Mouse (Mus musculus) intestine, embryonic 16.5 days (tissue): ENCODE data around the gene Zdhhc18. TPM values are rescaled to one million over a fixed set of nuclear protein-coding genes. Genes with fewer than 3 reads are reported as not detected.
"Not testable (repeated sequence)": the region's sequence is repeated elsewhere in the genome, so short reads cannot be mapped to it uniquely, and the experiment has no call there.

Source experiments
- ATAC-seq: fragments of 200-750 bp; cut with Nextera tagmentation; 2 replicates; pipeline ENCODE4 v1.8.0; 2017; ENCODE audit warnings: moderate TSS enrichment, moderate library complexity
- H3K27ac ChIP-seq: fragments of 300-500 bp; sonication (generic); 2 replicates; pipeline ENCODE4 v1.5.1; 2014; ENCODE audit warnings: mild to moderate bottlenecking, low read length
- H3K27me3 ChIP-seq: fragments of 300-500 bp; sonication (generic); replicated peaks from 2 replicates; pipeline ENCODE4 v1.6.1; 2014; ENCODE audit warnings: low read length, control low read depth, mixed read lengths; ENCODE audit not compliant: control insufficient read depth, insufficient read depth
- H3K36me3 ChIP-seq: fragments of 300-500 bp; sonication (generic); 2 replicates; pipeline ENCODE4 v1.6.1; 2014; ENCODE audit warnings: low read length, control low read depth; ENCODE audit not compliant: control insufficient read depth, insufficient read depth
- H3K4me1 ChIP-seq: fragments of 300-500 bp; sonication (generic); 2 replicates; pipeline ENCODE4 v1.6.1; 2014; ENCODE audit warnings: low read length, control low read depth, mixed read lengths; ENCODE audit not compliant: control insufficient read depth, insufficient read depth
- H3K4me2 ChIP-seq: fragments of 300-500 bp; sonication (generic); 2 replicates; pipeline ENCODE4 v1.6.1; 2014; ENCODE audit warnings: low read depth, low read length, control low read depth
- H3K4me3 ChIP-seq: fragments of 300-500 bp; sonication (generic); 2 replicates; pipeline ENCODE4 v1.5.1; 2014; ENCODE audit warnings: mild to moderate bottlenecking, low read length
- H3K9ac ChIP-seq: fragments of 300-500 bp; sonication (generic); 2 replicates; pipeline ENCODE4 v1.6.1; 2014; ENCODE audit warnings: low read depth, low read length
- H3K9me3 ChIP-seq: fragments of 300-500 bp; sonication (generic); 2 replicates; pipeline ENCODE4 v1.6.1; 2016; ENCODE audit warnings: low read length, control low read depth; ENCODE audit not compliant: control insufficient read depth
- WGBS: fragments of 180-500 bp; shearing (Covaris S2); extraction: QIAGEN DNeasy Blood & Tissue Kit; methylation state at CpG from one replicate; pipeline ENCODE4 v1.1.7; 2014; 5-methylcytosine and 5-hydroxymethylcytosine counted together
- polyA plus RNA-seq: library from polyadenylated mRNA; unstranded; fragments of >200 nt; fragmentation: Nextera tagmentation; extraction: Ambion mirVana; gene quantifications from 2 replicates; pipeline ENCODE4 v1.2.1, GENCODE M21; 2015

The Zdhhc18 gene
- polyA plus RNA-seq, 1 experiment from 2014 or later, result 1.3 TPM

GRCm38 (mm10) chr4:133656997-133657396 is 7.0 kb upstream of the Zdhhc18 start:
- no peak overlapping the region for H3K27ac ChIP-seq
- no peaks in the 10 kb centered on the region for H3K36me3 ChIP-seq
- H3K4me1 ChIP-seq, result peaks cover 30% of the 10 kb centered on the region
- H3K4me2 ChIP-seq, result no peak overlapping the region
- WGBS, result 29% methylated on average over 4 of the region's 4 CpGs
- ATAC-seq, result no peak
- H3K4me3 ChIP-seq, result no peak overlapping the region
- no peaks in the 10 kb centered on the region for H3K27me3 ChIP-seq
- H3K9me3 ChIP-seq, result no peaks in the 10 kb centered on the region
- H3K9ac ChIP-seq, result no peak overlapping the region

GRCm38 (mm10) chr4:133656294-133656693 is 6.3 kb upstream of the Zdhhc18 start:
- H3K9me3 ChIP-seq, result no peaks in the 10 kb centered on the region
- no peak overlapping the region for H3K4me3 ChIP-seq
- 50% methylated on average over 4 of the region's 4 CpGs for WGBS
- no peak overlapping the region for H3K27ac ChIP-seq
- no peak overlapping the region for H3K4me2 ChIP-seq
- ATAC-seq, result no peak
- peaks cover 31% of the 10 kb centered on the region for H3K4me1 ChIP-seq
- H3K27me3 ChIP-seq, result no peaks in the 10 kb centered on the region
- no peak overlapping the region for H3K9ac ChIP-seq
- H3K36me3 ChIP-seq, result no peaks in the 10 kb centered on the region

GRCm38 (mm10) chr4:133654070-133654469 is 4.1 kb upstream of the Zdhhc18 start:
- not testable (repeated sequence) for H3K4me1 ChIP-seq, ATAC-seq, H3K9me3 ChIP-seq, H3K9ac ChIP-seq, H3K36me3 ChIP-seq, H3K27ac ChIP-seq, H3K4me3 ChIP-seq, H3K27me3 ChIP-seq, H3K4me2 ChIP-seq
- over 99% methylated on average over 5 of the region's 5 CpGs for WGBS

GRCm38 (mm10) chr4:133652746-133653145 is 2.8 kb upstream of the Zdhhc18 start:
- Histone ChIP-seq H3K4me3 (no peak overlapping the region), H3K27ac (no peak overlapping the region), H3K9me3 (no peaks in the 10 kb centered on the region), H3K27me3 (no peaks in the 10 kb centered on the region), H3K4me2 (no peak overlapping the region), H3K36me3 (no peaks in the 10 kb centered on the region), H3K9ac (no peak overlapping the region), H3K4me1 (peaks cover 3% of the 10 kb centered on the region; the same call in 1 of the 2 replicates)
- 81% methylated on average over 10 of the region's 10 CpGs for WGBS
- no peak for ATAC-seq

- Histone ChIP-seq H3K9ac (no peak overlapping the region), H3K27me3 (no peaks in the 10 kb centered on the region), H3K4me1 (0 out of 2 replicates have a peak, but pooled peaks cover 3% of the 10 kb centered on the region), H3K27ac (no peak overlapping the region), H3K9me3 (no peaks in the 10 kb centered on the region), H3K36me3 (no peaks in the 10 kb centered on the region), H3K4me2 (no peak overlapping the region), H3K4me3 (no peak overlapping the region)
- WGBS, result 54% methylated on average over 4 of the region's 4 CpGs
- no peak for ATAC-seq
Measured at GRCm38 (mm10) chr4:133651986-133652385, 2.0 kb upstream of the Zdhhc18 start.

- peak overlapping the region; percentile 24; the same call in 1 of the 2 replicates for H3K9ac ChIP-seq
- no peaks in the 10 kb centered on the region for H3K36me3 ChIP-seq
- no peaks in the 10 kb centered on the region for H3K27me3 ChIP-seq
- no peak for ATAC-seq
- no peak overlapping the region for H3K4me3 ChIP-seq
- WGBS, result 44% methylated on average over 10 of the region's 10 CpGs
- no peak overlapping the region for H3K4me2 ChIP-seq
- H3K9me3 ChIP-seq, result no peaks in the 10 kb centered on the region
- H3K27ac ChIP-seq, result no peak overlapping the region
- H3K4me1 ChIP-seq, result 0 out of 2 replicates have a peak, but pooled peaks cover 3% of the 10 kb centered on the region
Measured at GRCm38 (mm10) chr4:133651445-133651844, 1.5 kb upstream of the Zdhhc18 start.

- WGBS, result 83% methylated on average over 5 of the region's 5 CpGs
Measured at GRCm38 (mm10) chr4:133649464-133649863, 490 bp downstream of the Zdhhc18 start.

GRCm38 (mm10) chr4:133645680-133646079 is 4.3 kb downstream of the Zdhhc18 start:
- Histone ChIP-seq H3K9ac (no peak overlapping the region; the same call in 1 of the 2 replicates), H3K4me1 (no peaks in the 10 kb centered on the region), H3K4me3 (no peak overlapping the region), H3K27ac (no peak overlapping the region), H3K27me3 (no peaks in the 10 kb centered on the region), H3K4me2 (peak overlapping the region; percentile 19; the same call in 1 of the 2 replicates), H3K9me3 (no peaks in the 10 kb centered on the region), H3K36me3 (no peaks in the 10 kb centered on the region)
- no peak for ATAC-seq
- 46% methylated on average over 21 of the region's 21 CpGs for WGBS

More at GRCm38 (mm10) chr4:133649464-133649863, 490 bp downstream of the Zdhhc18 start:
- not testable (repeated sequence) for H3K4me1 ChIP-seq, H3K36me3 ChIP-seq, ATAC-seq, H3K27me3 ChIP-seq, H3K9me3 ChIP-seq
- peak overlapping the region; percentile 48; the same call in 1 of the 2 replicates for H3K4me2 ChIP-seq
- peak overlapping the region; percentile 48; the same call in 1 of the 2 replicates for H3K9ac ChIP-seq
- peak overlapping the region; percentile 38; the same call in 1 of the 2 replicates for H3K4me3 ChIP-seq
- 0 out of 2 replicates have a peak overlapping the region, but pooled peaks have one; percentile 2 for H3K27ac ChIP-seq

- no peak for ATAC-seq
- H3K36me3 ChIP-seq, result no peaks in the 10 kb centered on the region
- H3K27me3 ChIP-seq, result no peaks in the 10 kb centered on the region
- H3K4me2 ChIP-seq, result no peak overlapping the region
- H3K4me1 ChIP-seq, result no peaks in the 10 kb centered on the region
- no peak overlapping the region for H3K4me3 ChIP-seq
- H3K9ac ChIP-seq, result no peak overlapping the region
- no peaks in the 10 kb centered on the region for H3K9me3 ChIP-seq
- WGBS, result 91% methylated on average over 3 of the region's 3 CpGs
- no peak overlapping the region for H3K27ac ChIP-seq
Measured at GRCm38 (mm10) chr4:133645195-133645594, 4.8 kb downstream of the Zdhhc18 start.

- Histone ChIP-seq H3K36me3 (no peaks in the 10 kb centered on the region), H3K27me3 (no peaks in the 10 kb centered on the region), H3K4me2 (no peak overlapping the region), H3K9ac (no peak overlapping the region), H3K4me3 (no peak overlapping the region), H3K9me3 (no peaks in the 10 kb centered on the region), H3K4me1 (peaks cover 22% of the 10 kb centered on the region), H3K27ac (no peak overlapping the region)
- no peak for ATAC-seq
- 84% methylated on average over 5 of the region's 5 CpGs for WGBS
Measured at GRCm38 (mm10) chr4:133634043-133634410, 15.9 kb downstream of the Zdhhc18 start.
